Mouse (Mus musculus) erythroblast, embryonic 14.5 days (primary cell): ENCODE results near the gene Bach2.

Source experiments
- GATA1 ChIP-seq: IDR thresholded peaks from 2 replicates; pipeline ENCODE4 v1.6.1; 2012; ENCODE audit warnings: low read length, inconsistent platforms, mixed read lengths
- TAL1 ChIP-seq: IDR thresholded peaks from 3 replicates; pipeline ENCODE4 v1.6.1; 2012; ENCODE audit warnings: low read length, inconsistent platforms, mixed read lengths

- TF ChIP-seq GATA1 (no peak), TAL1 (no peak)
These were observed 20.0 kb downstream of the Bach2 start for GRCm38 (mm10) chr4:32258596-32258995.
